Mouse (Mus musculus) thymus, postnatal 25 days (tissue): ENCODE results near the gene Atp5f1.
A peak's percentile ranks its signal among the peaks of the same experiment; 100 is the strongest.
"Not testable (repeated sequence)": the region's sequence is repeated elsewhere in the genome, so short reads cannot be mapped to it uniquely, and the experiment has no call there.

Source experiments
- DNase-seq: peaks from one replicate; pipeline ENCODE4 v3.0.0; 2022

Gene Atp5f1

DNA sequence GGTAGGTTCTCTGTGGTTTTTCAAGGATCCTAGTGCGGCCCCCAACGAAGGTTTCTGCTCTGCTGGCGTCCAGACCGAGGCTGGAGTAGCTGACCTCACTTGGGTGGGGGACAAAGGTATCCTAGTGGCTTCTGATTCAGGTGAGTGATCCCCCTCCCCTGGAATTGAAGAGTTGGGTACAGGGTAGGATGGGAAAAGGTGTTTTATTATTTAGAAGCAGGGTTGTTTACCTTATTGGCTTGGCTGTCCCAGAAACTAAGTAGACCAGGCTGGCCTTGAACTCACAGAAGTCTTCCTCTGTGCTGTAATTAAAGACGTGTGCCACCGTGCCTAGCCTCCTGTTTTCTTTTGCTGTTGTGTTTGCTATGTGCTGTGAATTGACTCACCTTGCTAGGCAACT lies at the start of gene Atp5f1:
Atp5f1 (minus strand) TSS at position 101 of the 400 bp plus-strand sequence.
- DNase-seq: no peak

DNA sequence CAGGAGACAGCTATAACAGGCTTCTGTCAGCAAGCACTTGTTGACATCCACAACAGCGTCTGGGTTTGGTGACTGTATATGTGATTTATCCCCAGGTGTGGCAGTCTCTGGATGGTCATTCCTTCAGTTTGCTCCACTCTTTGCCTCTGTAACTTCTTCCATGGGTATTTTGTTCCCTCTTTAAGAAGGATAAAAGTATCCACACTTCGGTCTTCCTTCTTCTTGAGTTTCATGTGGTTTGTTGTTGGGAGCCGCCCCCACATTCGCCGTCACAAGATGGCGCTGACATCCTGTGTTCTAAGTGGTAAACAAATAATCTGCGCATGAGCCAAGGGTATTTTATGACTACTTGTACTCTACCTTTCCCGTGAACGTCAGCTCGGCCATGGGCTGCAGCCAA lies 43.5 kb upstream of the Atp5f1 start:
- DNase-seq: not testable (repeated sequence)

DNA sequence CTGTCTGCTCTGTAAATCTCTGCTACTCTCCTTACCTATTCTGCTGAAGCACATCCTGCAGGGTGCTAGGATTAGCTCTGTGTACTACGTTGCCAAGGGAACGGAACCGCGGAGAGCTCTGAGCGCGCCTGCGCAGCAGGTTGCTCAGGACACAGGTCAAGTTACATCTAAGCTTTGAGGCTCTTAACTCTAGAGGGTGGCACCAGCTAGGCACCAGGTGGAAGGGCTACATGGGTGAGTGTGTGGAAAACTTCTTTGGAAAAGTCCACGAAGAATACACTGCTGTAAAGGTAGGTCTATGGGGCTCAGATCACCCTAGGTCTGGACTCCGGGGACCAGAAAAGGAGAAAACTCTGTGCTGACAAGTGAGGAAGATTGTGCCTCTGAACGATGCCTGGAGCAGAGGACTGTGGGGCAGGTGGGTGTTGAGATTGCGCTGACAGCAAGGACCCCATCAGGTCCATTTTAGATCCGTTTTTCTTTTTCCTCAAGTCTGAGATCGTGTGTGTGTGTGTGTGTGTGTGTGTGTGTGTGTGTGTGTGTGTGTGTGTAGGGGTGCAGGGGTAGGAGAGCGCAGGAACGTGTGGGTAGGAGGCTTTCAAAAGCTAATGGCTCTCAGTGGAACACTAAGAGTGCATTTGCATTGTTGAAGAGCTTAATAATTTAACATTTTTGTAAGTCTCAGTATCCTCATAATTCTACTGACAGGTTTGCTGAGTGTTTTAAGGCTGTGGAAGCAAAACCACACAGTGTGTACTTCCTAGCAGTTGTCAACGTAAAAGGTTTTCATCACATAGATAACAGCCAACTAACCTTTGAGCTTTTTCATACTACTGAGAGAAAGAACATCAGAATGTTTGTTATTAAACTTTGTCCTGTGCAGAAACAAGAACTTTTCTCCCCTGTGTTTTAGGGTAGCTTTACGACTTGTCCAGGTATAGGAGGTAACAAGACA lies 41.8 kb upstream of the Atp5f1 start:
- peak; percentile 35 for DNase-seq

DNA sequence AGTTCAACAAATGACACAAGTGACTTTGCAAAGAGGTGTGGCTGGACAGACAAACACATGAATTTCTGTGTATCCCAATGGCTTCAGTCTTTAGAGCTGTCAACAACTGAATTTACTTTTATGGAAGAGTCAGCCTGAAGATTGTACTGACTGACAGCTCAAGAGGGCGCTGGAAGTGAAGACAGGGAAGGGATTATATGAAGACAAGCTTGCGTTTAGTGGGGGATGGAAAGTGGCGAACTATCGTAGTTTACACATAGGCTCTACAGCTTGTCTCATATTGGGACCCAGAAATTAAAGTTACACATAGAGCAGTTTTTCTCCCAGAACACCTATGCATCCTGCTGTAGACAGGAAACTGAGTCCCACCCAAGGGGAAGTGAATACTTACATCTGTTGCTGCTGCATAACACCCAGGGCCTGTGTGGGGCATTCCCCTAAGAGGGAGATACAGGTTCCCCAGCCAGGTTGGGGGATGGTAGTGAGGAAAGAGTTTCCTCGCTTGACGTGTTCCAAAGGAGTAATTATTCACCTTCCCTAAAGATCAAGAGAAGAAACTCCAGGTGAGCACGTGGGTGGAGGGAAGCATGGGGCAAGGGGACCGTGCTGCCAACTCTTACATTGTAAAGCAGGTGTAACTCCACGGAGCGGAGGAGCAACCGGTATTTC lies 40.9 kb upstream of the Atp5f1 start:
- no peak for DNase-seq

DNA sequence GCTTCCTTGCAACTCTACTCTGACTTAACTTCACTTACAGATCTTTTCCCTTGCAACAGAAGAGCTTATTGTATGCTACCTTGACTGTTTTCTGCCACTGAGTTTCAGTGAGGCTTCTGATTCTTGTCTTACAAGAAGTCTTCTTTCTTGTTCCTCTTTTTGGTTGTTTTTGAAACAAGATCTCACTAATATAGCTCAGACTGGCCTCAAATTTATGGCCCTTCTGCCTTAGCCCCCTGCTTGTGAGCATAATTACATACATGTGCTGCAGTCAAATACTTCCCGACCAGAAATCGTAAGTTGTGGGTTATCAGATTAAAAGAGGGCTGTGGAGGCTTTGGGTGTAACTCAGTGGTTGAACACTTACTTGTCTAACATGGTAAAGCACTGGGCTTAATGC lies 34.8 kb upstream of the Atp5f1 start:
- DNase-seq: no peak

DNA sequence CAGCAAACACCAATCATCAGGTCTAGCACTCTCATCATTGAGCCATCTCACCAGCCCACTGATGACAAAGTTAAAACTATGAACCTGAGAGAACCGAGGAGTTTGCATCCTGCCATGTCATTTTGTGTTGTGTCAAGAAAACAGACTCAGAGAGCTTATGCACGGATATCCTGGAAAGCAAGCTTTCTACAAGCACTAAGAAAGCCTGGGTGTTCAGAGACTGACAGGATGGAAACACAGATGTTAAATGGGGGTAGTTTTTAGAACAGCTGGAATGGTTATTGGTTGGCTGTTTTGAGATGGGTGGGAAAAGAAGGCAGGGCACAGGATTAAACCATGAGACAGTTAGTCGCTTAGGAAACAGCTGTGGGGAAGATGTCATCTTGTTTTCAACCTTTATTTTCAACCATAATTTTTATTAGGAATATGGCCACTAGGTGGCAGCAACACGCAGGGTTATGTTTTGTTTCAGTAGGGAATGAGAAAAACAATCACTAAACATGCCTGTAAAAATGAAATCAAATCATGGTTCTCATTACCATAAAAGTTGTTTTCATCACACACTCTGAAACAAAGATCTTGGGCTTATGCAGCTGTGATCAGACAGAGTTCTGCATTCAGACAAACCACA lies 31.9 kb upstream of the Atp5f1 start:
- peak; percentile 47 for DNase-seq

DNA sequence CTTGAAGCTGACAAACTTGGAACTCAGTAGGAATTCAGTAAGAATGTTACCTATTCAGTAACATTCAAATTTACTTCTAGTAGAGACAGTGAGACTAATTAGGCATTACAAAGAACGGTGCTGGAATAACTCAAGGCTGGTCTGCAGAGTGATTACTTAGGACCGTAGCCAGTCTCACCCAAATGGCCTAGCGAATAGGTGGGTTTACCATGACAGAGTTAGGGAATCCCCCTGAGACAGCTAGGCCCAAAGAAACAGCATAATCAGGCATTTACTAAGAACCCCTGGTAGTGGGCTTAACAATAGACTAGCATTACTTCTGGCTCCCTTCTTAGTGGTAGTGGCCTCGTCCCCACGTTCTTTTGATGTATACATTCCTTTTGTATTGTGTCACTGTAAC lies 29.7 kb upstream of the Atp5f1 start:
- not testable (repeated sequence) for DNase-seq

DNA sequence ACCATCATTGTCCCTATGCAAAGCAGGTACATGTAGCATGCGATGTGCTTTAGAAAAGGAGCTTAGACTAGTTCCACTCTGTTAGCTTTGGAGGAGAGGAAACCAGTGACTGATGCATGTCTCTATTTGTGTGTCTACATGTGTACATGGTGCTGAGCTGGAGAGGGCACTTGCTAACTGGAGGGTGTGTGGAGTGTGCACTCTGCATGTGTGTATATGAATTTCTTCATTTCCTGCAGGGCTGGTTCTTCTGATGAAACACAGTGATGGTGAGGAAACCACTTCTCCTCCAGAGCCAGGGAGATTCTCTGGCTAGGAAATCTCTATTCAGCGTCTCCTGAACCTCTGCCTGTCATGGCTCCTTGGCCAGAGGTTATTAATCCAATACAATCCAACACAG lies 14.3 kb upstream of the Atp5f1 start:
- DNase-seq: no peak

DNA sequence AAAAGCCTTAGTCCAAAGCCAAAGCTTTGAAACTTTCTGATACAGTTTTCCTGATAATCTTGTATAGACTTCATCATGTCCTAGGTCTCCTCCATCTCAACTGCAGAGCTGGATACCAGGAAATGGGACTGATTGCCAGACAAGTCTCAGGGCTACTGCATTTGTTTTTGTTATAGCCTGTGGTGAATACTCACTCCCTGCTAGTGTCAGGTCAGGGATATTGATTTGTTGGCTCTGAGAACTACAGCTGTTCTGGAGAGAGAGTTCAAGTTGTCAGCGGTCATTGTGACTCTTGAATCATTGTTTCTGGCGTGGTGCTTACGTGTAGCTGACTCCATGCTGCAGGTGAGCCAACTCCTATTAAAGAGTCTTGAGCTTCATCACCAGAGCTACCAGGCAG lies 13.5 kb upstream of the Atp5f1 start, which contains the start of gene Ovgp1:
Ovgp1 (plus strand) TSS at position 301 of the 400 bp plus-strand sequence.
- DNase-seq: no peak

DNA sequence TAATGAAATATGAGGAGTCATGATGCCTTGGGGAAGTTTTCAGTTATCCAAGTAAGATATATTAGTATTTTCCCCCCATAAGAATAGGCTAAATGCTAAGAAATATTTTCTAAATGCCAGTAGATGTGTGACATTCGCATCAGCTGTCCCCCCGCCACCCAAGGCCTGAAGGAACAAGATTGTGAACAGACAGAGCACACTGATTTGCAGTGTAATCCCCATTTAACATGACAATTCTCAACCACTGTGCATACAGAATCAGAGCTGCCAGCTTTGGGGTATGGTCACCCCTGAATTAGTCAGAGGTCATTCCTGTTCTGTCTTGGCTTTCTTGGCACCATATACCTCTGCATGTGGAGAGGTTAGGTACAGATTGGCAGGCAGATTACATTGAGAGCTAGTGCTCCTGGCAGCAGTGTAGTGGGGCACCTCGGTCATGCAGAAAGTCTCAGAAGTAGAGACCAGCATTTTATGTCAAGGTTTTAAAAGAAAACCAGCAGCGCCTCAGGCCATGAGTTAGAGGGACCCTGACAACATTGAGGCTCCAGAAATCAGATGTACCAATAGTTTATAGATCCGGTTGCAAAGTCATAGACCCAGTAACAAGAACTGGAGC lies 12.0 kb upstream of the Atp5f1 start:
- no peak for DNase-seq

DNA sequence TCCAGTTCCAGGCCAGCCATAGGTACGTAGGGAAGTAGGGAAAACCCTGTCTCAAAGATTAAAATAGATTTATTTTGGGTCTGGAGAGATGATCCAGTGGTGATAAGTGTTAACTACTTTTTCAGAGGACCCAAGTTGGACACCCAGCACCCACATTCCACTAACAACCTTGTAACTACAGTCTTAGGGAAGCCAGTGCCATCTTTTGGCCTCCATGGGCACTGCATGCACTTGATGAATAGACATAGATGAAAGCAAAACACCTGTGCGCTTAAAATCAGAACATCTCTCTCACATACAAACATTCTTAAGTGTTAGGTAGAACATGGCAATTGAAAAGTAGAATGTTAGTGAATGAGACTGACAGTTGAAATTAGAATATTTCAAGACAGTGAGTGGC lies 801 bp upstream of the Atp5f1 start:
- peak; percentile 26 for DNase-seq

DNA sequence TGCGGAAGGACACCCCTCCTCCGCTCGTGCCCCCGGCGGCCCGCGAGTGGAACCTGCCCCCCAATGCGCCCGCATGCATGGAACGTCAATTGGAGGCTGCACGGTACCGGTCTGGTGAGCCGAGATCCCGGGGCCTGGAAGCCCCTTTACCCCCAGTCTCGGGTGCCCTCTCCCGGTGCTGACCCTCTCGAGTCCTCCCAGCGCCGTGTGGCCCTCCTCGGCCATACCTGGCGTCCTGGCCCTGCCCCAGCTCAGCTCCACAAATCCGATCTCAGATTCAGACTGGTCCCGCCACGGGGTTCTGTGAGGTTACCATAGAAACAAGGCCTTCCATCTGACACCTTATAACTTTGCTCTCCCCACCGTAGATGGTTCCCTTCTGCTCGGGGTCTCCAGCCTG lies 314 bp downstream of the Atp5f1 start:
- DNase-seq: no peak

DNA sequence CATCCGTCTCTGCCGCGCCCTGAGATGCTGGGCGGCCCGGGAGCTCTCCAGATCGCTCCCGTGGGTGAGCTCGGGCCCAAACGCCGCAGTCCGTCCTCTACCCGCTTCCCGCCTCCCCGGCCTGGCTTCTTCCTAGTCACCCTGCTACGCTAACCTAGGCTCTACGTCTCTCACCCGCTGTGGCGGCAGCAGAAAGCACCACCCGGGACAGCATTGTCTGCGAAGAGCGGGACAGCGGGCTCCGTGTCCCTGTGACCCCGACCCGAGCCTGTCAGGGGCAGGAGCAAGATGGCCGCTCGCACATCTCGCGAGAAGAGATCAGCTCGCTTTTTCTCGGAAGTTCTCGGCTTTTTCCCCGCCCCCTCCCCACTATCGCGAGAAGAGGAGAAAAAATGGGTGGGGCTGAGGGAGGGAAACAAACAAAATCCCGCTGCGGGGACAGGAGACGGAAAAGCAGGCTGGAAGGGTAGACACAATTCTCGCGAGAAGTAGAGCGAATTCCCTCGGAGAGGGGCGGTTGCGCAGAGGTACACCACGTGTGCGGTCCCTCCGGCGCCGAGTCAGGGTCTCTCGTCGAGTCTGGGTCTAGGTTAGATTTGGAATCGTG lies 822 bp downstream of the Atp5f1 start, which contains the start of gene Wdr77:
Wdr77 (plus strand) TSS at position 396 of the 607 bp plus-strand sequence.
- peak; percentile 96 for DNase-seq

DNA sequence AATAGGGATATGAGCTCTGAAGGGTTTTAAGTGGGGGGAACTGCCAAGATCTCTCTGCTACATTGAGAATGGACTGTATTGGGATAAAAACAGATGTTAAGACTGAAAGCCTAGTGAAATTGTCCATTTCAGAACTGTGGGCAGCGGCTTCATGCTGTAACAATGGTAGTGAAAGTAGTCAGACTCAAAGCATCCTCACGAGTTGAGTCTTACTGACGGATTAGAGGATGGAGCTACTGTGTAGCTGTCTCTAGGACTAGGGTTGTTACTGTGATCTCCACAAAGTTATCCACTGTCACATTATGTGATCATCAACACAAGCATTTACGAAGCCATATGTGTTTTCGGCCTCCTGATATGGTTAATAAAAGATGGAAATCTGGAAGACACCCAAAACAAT lies 1.7 kb downstream of the Atp5f1 start:
- no peak for DNase-seq

DNA sequence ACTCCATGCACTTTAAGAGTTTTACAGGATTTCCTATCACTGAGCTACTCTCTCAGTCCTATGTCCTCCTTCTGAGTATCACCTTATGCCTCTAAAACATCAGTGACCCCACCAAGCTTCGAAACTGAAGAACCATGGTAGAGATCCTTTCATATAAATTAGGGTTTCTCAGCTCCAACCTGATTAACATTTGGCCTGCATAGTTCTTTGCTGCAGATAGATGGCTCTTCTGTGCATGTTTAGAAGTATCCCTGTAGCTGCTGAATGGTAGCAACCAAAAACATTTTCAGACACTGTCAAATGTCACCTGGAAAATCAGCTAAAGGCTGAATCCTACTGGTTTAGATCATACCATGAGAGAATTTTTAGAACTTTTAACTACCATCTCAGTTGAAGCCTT lies 2.7 kb downstream of the Atp5f1 start:
- no peak for DNase-seq

DNA sequence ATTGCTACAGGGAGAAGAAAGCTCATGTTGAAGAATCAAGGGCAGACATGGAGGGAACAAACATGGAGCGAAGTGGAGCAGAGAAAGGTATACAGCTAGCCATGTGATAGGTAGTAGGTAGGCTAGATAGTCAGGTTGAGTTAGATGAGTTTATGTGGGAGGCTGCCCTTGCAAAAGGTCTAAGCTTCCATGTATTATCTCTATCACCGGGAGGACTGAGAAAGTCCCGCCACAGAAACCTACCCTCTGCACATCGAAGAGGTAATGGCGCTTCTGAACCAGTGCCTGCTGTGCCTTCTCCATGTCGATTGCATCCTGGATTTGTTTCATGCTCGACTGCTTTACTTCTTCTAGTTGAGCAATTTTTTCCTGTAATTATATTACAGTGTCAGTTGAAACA lies 8.6 kb downstream of the Atp5f1 start:
- DNase-seq: no peak

DNA sequence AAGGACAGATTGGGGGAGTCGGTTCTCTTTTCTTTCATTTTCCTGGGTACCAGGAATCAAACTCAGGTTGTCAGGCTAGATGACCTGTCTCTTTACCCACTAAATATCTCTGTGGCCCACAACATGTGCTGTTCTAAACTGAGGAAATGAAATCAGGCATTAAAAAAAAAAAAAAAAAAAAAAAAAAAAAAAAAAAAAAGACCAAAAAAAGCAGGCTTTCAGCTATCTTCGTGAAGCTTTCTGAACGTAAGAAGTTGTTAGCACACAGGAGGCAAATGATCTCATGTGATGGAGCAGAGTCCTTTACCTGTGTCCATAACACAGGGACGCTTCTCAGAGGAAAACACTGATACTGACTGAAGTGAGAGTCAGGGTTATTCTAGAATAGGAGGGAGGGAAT lies 23.8 kb downstream of the Atp5f1 start:
- no peak for DNase-seq

DNA sequence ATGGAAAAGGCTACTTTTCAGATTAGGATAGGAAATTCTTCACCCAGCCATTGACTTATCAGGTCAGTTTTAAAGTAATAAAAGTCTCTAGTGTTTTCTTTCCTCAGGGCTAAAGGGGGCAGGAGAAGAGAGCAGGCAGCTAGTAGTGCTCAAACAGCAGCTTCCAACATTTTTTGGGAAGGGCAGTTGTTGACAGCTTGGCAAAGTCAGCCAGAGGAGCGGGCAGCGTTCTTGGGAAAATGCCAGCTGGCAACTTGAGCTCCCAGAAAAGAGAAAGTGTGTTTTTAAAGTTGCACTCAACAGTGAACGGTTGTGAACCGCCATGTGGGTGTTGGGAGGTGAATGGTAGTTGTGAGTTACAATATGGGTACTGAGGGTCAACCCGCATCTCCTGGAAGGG lies 24.9 kb downstream of the Atp5f1 start:
- no peak for DNase-seq

DNA sequence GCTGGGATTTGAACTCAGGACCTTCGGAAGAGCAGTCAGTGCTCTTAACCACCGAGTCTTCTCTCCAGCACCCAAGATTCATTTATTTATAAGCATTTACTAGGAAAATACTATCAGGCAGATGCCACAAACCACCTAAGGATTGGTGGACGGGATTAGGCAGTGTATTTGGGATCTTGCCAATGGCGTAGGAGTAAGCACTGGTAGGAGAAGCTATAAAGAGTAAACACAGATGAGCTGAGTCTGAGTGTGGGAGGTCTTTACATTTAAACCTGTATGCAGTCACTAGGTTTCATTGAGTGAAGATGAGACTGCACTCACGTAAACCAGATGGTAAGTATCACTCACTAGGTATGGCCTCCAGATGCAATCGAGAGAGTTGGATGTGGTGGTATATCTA lies 26.0 kb downstream of the Atp5f1 start:
- no peak for DNase-seq

DNA sequence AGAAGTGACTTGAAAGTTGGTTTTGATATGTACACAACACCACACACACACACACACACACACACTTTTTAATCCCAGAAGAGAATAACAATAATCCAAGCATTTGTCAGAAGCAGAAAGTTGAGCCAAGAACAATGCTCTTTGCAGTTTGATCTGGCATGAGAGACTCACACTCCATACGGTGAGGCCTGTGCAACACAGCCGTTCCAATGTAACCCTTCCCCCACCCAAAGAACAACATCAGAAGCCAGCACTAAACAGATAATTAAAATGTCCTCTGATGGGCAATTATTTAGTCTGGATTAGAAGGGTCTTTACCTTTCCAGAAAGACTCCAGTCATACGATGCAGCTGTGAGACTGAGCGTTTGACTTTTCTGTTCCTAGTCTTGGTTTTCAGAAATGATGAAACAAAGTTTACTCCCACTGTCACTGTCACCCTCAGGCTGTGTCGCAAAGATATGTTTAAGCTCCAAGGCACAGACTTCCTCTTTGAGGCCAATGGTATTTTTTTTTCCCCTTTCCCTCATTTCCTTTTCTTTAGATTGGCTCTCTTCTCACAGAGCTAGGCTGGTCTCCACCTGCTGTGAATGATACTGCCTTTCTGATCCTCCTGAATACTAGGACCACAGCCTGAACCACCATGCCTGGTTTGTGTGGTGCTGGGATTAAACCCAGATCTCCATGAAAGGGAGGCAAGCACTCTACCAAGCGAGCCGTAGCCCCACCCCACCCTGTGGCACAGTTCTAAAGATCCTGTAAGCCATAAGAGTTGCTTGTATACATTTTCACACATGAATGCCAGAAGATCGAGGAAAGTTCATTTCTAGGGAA lies 27.4 kb downstream of the Atp5f1 start, which contains the start of gene I830077J02Rik:
I830077J02Rik (minus strand) TSS at position 425 of the 832 bp plus-strand sequence.
- no peak for DNase-seq

DNA sequence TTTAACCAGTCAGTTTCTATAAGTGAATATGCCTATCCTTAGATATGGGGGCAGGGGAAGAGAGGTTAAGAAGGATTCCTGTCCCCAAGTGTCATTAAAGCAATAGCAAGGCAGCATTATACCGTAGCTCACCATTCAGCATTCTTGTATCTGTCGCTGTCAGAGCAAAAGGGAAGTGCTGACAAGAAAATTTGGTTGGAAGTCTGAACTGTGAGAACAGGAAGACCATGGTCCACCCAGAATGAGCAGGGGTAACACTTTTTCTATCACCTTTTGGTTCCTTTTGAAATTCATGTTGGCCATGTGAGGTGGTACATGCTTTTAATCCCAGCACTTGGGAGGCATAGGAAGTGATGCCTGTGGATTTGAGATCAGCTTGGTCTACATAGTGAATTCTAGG lies 28.8 kb downstream of the Atp5f1 start:
- no peak for DNase-seq

DNA sequence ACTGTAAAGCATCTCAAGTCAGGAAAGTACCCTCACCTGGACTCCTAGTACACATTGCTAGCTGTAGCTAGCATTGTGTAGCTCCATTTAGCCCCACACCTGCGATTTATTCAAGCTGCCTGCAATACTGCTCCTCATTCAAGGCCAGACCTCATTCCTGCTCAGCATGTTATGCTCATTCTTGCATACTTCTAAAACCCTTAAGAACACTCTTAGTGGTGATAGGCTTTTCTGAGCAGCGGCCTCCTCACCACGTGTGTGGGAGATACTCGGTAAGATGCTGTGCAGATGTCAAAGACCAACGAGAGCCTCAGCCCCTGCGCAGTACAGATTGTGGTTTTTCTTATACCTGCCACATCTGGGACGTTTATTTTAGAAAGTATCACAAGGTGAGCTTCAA lies 30.1 kb downstream of the Atp5f1 start:
- peak; percentile 27 for DNase-seq
